Mouse (Mus musculus): Measurements from ENCODE around the gene Gm20503. TPM values are rescaled to one million over a fixed set of nuclear protein-coding genes. Genes with fewer than 3 reads are reported as not detected.
A peak's percentile ranks its signal among the peaks of the same experiment; 100 is the strongest.

Gene Gm20503
- polyA plus RNA-seq (2015; fragmentation: Nextera tagmentation; extraction: Ambion mirVana): 18.9 and 23.2 TPM in 2 replicates

GRCm38 (mm10) chr4:59002948-59003805 is at the start of gene Gm20503:
Gene Gm20503 (plus strand): TSS chr4:59003210.
- Histone ChIP-seq H3K27me3 (replicated peaks; ENCODE audit: insufficient read depth, low read length) (no peaks in the 10 kb centered on the region), H3K4me3 (ENCODE audit: low read depth, low read length) (peak within 1 kb of the TSS; percentile 74), H3K27ac (ENCODE audit: low read length) (peak within 1 kb of the TSS; percentile 90), H3K4me2 (replicated peaks; ENCODE audit: low read depth, low read length) (peak within 1 kb of the TSS; percentile 95), H3K9me3 (ENCODE audit: low read length) (no peaks in the 10 kb centered on the region), H3K4me1 (ENCODE audit: insufficient read depth, low read depth, low read length) (peaks cover 4% of the 10 kb centered on the region; the same call in 1 of the 2 replicates), H3K9ac (replicated peaks; ENCODE audit: low read depth) (peak within 1 kb of the TSS; percentile 74), H3K36me3 (ENCODE audit: insufficient read depth, low read length) (no peaks in the 10 kb centered on the region)
- peak; percentile 99 for ATAC-seq
- WGBS: under 1% methylated on average over 81 of the region's 89 CpGs
- peak; percentile 97 for DNase-seq (ENCODE audit: low spot score)
- TF ChIP-seq CTCF (IDR thresholded peaks at IDR 0.05) (no peak), EP300 (IDR thresholded peaks at IDR 0.05) (no peak)

- Histone ChIP-seq H3K4me3 (ENCODE audit: low read depth, low read length) (no peak overlapping the region), H3K27me3 (replicated peaks; ENCODE audit: insufficient read depth, low read length) (no peaks in the 10 kb centered on the region), H3K4me2 (replicated peaks; ENCODE audit: low read depth, low read length) (no peak overlapping the region), H3K9me3 (ENCODE audit: low read length) (no peaks in the 10 kb centered on the region), H3K27ac (ENCODE audit: low read length) (no peak overlapping the region), H3K9ac (replicated peaks; ENCODE audit: low read depth) (no peak overlapping the region), H3K4me1 (ENCODE audit: insufficient read depth, low read depth, low read length) (no peaks in the 10 kb centered on the region), H3K36me3 (ENCODE audit: insufficient read depth, low read length) (no peaks in the 10 kb centered on the region)
- no peak for TF ChIP-seq EP300 (IDR thresholded peaks at IDR 0.05)
- no peak for TF ChIP-seq CTCF (IDR thresholded peaks at IDR 0.05)
- no peak for DNase-seq (ENCODE audit: low spot score)
- 89% methylated on average over 15 of the region's 15 CpGs for WGBS
- ATAC-seq: no peak
These were observed 41.3 kb upstream of the Gm20503 start for GRCm38 (mm10) chr4:58961719-58962118.

GRCm38 (mm10) chr4:58963271-58963670 is 39.7 kb upstream of the Gm20503 start:
- H3K27me3 ChIP-seq (replicated peaks; ENCODE audit: insufficient read depth, low read length): no peaks in the 10 kb centered on the region
- no peak for DNase-seq (ENCODE audit: low spot score)
- TF ChIP-seq EP300 (IDR thresholded peaks at IDR 0.05): no peak
- TF ChIP-seq CTCF (IDR thresholded peaks at IDR 0.05): no peak
- H3K27ac ChIP-seq (ENCODE audit: low read length): no peak overlapping the region
- no peaks in the 10 kb centered on the region for H3K4me1 ChIP-seq (ENCODE audit: insufficient read depth, low read depth, low read length)
- no peak for ATAC-seq
- no peaks in the 10 kb centered on the region for H3K9me3 ChIP-seq (ENCODE audit: low read length)
- H3K4me2 ChIP-seq (replicated peaks; ENCODE audit: low read depth, low read length): no peak overlapping the region
- no peak overlapping the region for H3K9ac ChIP-seq (replicated peaks; ENCODE audit: low read depth)
- H3K4me3 ChIP-seq (ENCODE audit: low read depth, low read length): no peak overlapping the region
- 97% methylated on average over 4 of the region's 4 CpGs for WGBS
- no peaks in the 10 kb centered on the region for H3K36me3 ChIP-seq (ENCODE audit: insufficient read depth, low read length)

GRCm38 (mm10) chr4:58965136-58965535 is 37.9 kb upstream of the Gm20503 start:
- DNase-seq (ENCODE audit: low spot score): no peak
- Histone ChIP-seq H3K4me2 (replicated peaks; ENCODE audit: low read depth, low read length) (no peak overlapping the region), H3K27ac (ENCODE audit: low read length) (no peak overlapping the region), H3K9ac (replicated peaks; ENCODE audit: low read depth) (no peak overlapping the region), H3K36me3 (ENCODE audit: insufficient read depth, low read length) (0 out of 2 replicates have a peak, but pooled peaks cover 1% of the 10 kb centered on the region), H3K4me1 (ENCODE audit: insufficient read depth, low read depth, low read length) (no peaks in the 10 kb centered on the region), H3K27me3 (replicated peaks; ENCODE audit: insufficient read depth, low read length) (no peaks in the 10 kb centered on the region), H3K4me3 (ENCODE audit: low read depth, low read length) (no peak overlapping the region), H3K9me3 (ENCODE audit: low read length) (no peaks in the 10 kb centered on the region)
- no peak for ATAC-seq
- TF ChIP-seq CTCF (IDR thresholded peaks at IDR 0.05) (no peak), EP300 (IDR thresholded peaks at IDR 0.05) (no peak)
- 71% methylated on average over 1 of the region's 1 CpGs for WGBS

GRCm38 (mm10) chr4:58970678-58971077 is 32.3 kb upstream of the Gm20503 start:
- TF ChIP-seq EP300 (IDR thresholded peaks at IDR 0.05) (no peak), CTCF (IDR thresholded peaks at IDR 0.05) (no peak)
- H3K4me1 ChIP-seq (ENCODE audit: insufficient read depth, low read depth, low read length): no peaks in the 10 kb centered on the region
- WGBS: 85% methylated on average over 2 of the region's 4 CpGs
- DNase-seq (ENCODE audit: low spot score) (no peak), ATAC-seq (no peak)
- no peaks in the 10 kb centered on the region for H3K9me3 ChIP-seq (ENCODE audit: low read length)
- H3K9ac ChIP-seq (replicated peaks; ENCODE audit: low read depth): no peak overlapping the region
- H3K27me3 ChIP-seq (replicated peaks; ENCODE audit: insufficient read depth, low read length): no peaks in the 10 kb centered on the region
- no peak overlapping the region for H3K4me3 ChIP-seq (ENCODE audit: low read depth, low read length)
- no peak overlapping the region for H3K27ac ChIP-seq (ENCODE audit: low read length)
- H3K4me2 ChIP-seq (replicated peaks; ENCODE audit: low read depth, low read length): no peak overlapping the region
- 0 out of 2 replicates have a peak, but pooled peaks cover 4% of the 10 kb centered on the region for H3K36me3 ChIP-seq (ENCODE audit: insufficient read depth, low read length)

- no peak overlapping the region for H3K4me3 ChIP-seq (ENCODE audit: low read depth, low read length)
- no peak overlapping the region for H3K9ac ChIP-seq (replicated peaks; ENCODE audit: low read depth)
- TF ChIP-seq CTCF (IDR thresholded peaks at IDR 0.05): no peak
- TF ChIP-seq EP300 (IDR thresholded peaks at IDR 0.05): no peak
- 83% methylated on average over 5 of the region's 5 CpGs for WGBS
- no peaks in the 10 kb centered on the region for H3K4me1 ChIP-seq (ENCODE audit: insufficient read depth, low read depth, low read length)
- H3K9me3 ChIP-seq (ENCODE audit: low read length): no peaks in the 10 kb centered on the region
- ATAC-seq: no peak
- no peak for DNase-seq (ENCODE audit: low spot score)
- no peak overlapping the region for H3K4me2 ChIP-seq (replicated peaks; ENCODE audit: low read depth, low read length)
- H3K27me3 ChIP-seq (replicated peaks; ENCODE audit: insufficient read depth, low read length): no peaks in the 10 kb centered on the region
- H3K36me3 ChIP-seq (ENCODE audit: insufficient read depth, low read length): no peaks in the 10 kb centered on the region; the same call in 1 of the 2 replicates
- no peak overlapping the region for H3K27ac ChIP-seq (ENCODE audit: low read length)
These were observed 27.3 kb upstream of the Gm20503 start for GRCm38 (mm10) chr4:58975711-58976110.
